Mouse (Mus musculus) MEL (cell line): ENCODE results near the gene Hdx.
A peak's percentile ranks its signal among the peaks of the same experiment; 100 is the strongest.

Experiments used
- BHLHE40 ChIP-seq: IDR thresholded peaks from 2 replicates; pipeline ENCODE4 v1.6.1; 2012; ENCODE audit warnings: low read depth, mild to moderate bottlenecking, inconsistent platforms, low read length, improper control_type of control experiment, borderline replicate concordance
- EP300 ChIP-seq, 2 experiments: IDR thresholded peaks; 2 replicates each; pipeline ENCODE4 v1.6.1; 2011; ENCODE audit warnings: improper control_type of control experiment in 2 of 2, low read length in 2 of 2, low read depth in 1 of 2, mild to moderate bottlenecking in 1 of 2
- GABPA ChIP-seq: IDR thresholded peaks from 2 replicates; pipeline ENCODE4 v1.6.1; 2012; ENCODE audit warnings: low read depth, mild to moderate bottlenecking, inconsistent platforms, low read length, improper control_type of control experiment, moderate library complexity
- JUND ChIP-seq: IDR thresholded peaks from 2 replicates; pipeline ENCODE4 v1.6.1; 2011; ENCODE audit warnings: low read depth, mild to moderate bottlenecking, improper control_type of control experiment, low read length
- POLR2A ChIP-seq, 2 experiments: IDR thresholded peaks; 2 replicates each; pipeline ENCODE4 v1.6.1; 2011 to 2012; ENCODE audit warnings: low read length in 2 of 2, mild to moderate bottlenecking in 2 of 2, control low read depth in 1 of 2, improper control_type of control experiment in 1 of 2, low read depth in 1 of 2, moderate library complexity in 1 of 2; ENCODE audit not compliant: control insufficient read depth in 1 of 2, insufficient read depth in 1 of 2, poor library complexity in 1 of 2
- POLR2AphosphoS2 ChIP-seq: IDR thresholded peaks from 2 replicates; pipeline ENCODE4 v1.6.1; 2011; ENCODE audit warnings: low read length, improper control_type of control experiment
- TAL1 ChIP-seq: IDR thresholded peaks from 2 replicates; pipeline ENCODE4 v1.6.1; 2012; ENCODE audit warnings: mild to moderate bottlenecking, inconsistent platforms, low read length, moderate library complexity, mixed read lengths
- USF2 ChIP-seq, 2 experiments: IDR thresholded peaks; 2 replicates each; pipeline ENCODE4 v1.6.1; 2011 to 2012; ENCODE audit warnings: improper control_type of control experiment in 2 of 2, low read length in 2 of 2, borderline replicate concordance in 1 of 2, inconsistent platforms in 1 of 2, low read depth in 1 of 2, mild to moderate bottlenecking in 1 of 2; ENCODE audit not compliant: insufficient read depth in 1 of 2
- ZC3H11A ChIP-seq: IDR thresholded peaks from 2 replicates; pipeline ENCODE4 v1.6.1; 2012; ENCODE audit warnings: low read depth, mild to moderate bottlenecking, inconsistent platforms, low read length, improper control_type of control experiment
- ZNF384 ChIP-seq: IDR thresholded peaks from 2 replicates; pipeline ENCODE4 v1.6.1; 2012; ENCODE audit warnings: low read depth, mild to moderate bottlenecking, inconsistent platforms, low read length, improper control_type of control experiment

DNA sequence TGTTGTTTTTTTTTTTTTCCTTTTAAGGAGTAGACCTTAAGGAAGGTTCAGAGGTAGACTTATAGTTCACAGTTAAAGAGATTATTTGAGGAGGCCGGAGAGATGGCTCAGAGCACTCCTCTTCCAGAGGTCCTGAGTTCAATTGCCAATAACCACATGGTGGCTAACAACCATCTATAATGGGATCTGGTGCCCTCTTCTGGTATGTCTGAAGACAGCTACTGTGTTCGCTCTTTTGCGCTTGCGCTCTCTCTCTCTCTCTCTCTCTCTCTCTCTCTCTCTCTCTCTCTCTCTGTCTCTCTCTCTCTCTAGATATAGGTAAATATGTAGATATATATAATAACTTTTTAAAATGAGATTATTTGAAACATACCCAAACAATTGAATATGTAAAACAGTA is 38.2 kb downstream of the Hdx start:
- TF ChIP-seq POLR2A (IDR thresholded peaks at IDR 0.05; ENCODE audit: control insufficient read depth in 1 of 2, insufficient read depth in 1 of 2, low read depth in 1 of 2, low read length in 2 of 2, poor library complexity in 1 of 2) (no peak), EP300 (IDR thresholded peaks at IDR 0.05; ENCODE audit: low read depth in 1 of 2, low read length in 2 of 2) (no peak), POLR2AphosphoS2 (no peak), USF2 (IDR thresholded peaks at IDR 0.05; ENCODE audit: borderline replicate concordance in 1 of 2, insufficient read depth in 1 of 2, low read depth in 1 of 2, low read length in 2 of 2) (no peak), GABPA (no peak), JUND (peak; percentile 93), ZNF384 (no peak), TAL1 (no peak), ZC3H11A (peak; percentile 41; the same call in 1 of the 2 replicates), BHLHE40 (no peak)
